Mouse (Mus musculus) C2C12 (cell line): ENCODE results near the gene Igsf6. TPM values are rescaled to one million over a fixed set of nuclear protein-coding genes. Genes with fewer than 3 reads are reported as not detected.

Source experiments
- H3K27me3 ChIP-seq: one replicate; pipeline ENCODE4 v1.6.1; 2011; ENCODE audit not compliant: control insufficient read depth, insufficient read depth, insufficient read length
- H3K36me3 ChIP-seq: one replicate; pipeline ENCODE4 v1.6.1; 2011; ENCODE audit not compliant: control insufficient read depth, insufficient read depth
- H3K4me3 ChIP-seq: one replicate; pipeline ENCODE4 v1.5.1; 2011; ENCODE audit warnings: mild to moderate bottlenecking, control low read depth; ENCODE audit not compliant: poor library complexity, insufficient read depth, severe bottlenecking
- H3K79me2 ChIP-seq: one replicate; pipeline ENCODE4 v1.6.1; 2011; ENCODE audit not compliant: control insufficient read depth, insufficient read depth
- H3K79me3 ChIP-seq: one replicate; pipeline ENCODE4 v1.6.1; 2011; ENCODE audit warnings: low read depth, control low read depth
- H3ac ChIP-seq: one replicate; pipeline ENCODE3; 2011; ENCODE audit warnings: low read depth; ENCODE audit not compliant: control insufficient read depth, insufficient read length
- CEBPB ChIP-seq: IDR thresholded peaks from one replicate; pipeline ENCODE4 v1.6.1; 2011; ENCODE audit warnings: low read depth, mild to moderate bottlenecking, control low read depth, moderate library complexity
- CTCF ChIP-seq: IDR thresholded peaks from one replicate; pipeline ENCODE4 v1.5.1; 2011; ENCODE audit not compliant: control insufficient read depth, insufficient read depth, insufficient read length
- FOSL1 ChIP-seq: IDR thresholded peaks from one replicate; pipeline ENCODE4 v1.8.0; 2011; ENCODE audit warnings: mild to moderate bottlenecking, low read length; ENCODE audit not compliant: poor library complexity, insufficient read depth, severe bottlenecking
- MAX ChIP-seq: IDR thresholded peaks from one replicate; pipeline ENCODE4 v1.6.1; 2011; ENCODE audit warnings: mild to moderate bottlenecking, control low read depth
- MYOD1 ChIP-seq: IDR thresholded peaks from one replicate; pipeline ENCODE4 v1.6.1; 2011; ENCODE audit warnings: low read depth; ENCODE audit not compliant: control insufficient read depth, insufficient read length
- MYOG ChIP-seq: IDR thresholded peaks from one replicate; pipeline ENCODE4 v1.6.1; 2011; ENCODE audit not compliant: control insufficient read depth, insufficient read length; ENCODE audit errors: extremely low read depth
- USF1 ChIP-seq: IDR thresholded peaks from one replicate; pipeline ENCODE4 v1.6.1; 2011; ENCODE audit warnings: low read depth, mild to moderate bottlenecking, control low read depth, moderate library complexity
- long read RNA-seq, 2 experiments: library from polyadenylated mRNA; unstranded; transcript quantifications; one replicate each; pipeline ENCODE4 v2.0.0; 2019 to 2020
- polyA plus RNA-seq: library from polyadenylated mRNA; unstranded; fragments of >200 nt; fragmentation: generic; extraction: Trizol; gene quantifications from one replicate; pipeline ENCODE4 v1.2.1, GENCODE M21; 2012; ENCODE audit warnings: missing spikeins

Gene Igsf6
- 0.04 TPM for polyA plus RNA-seq
- long read RNA-seq, experiment 1 = 0 reads
- long read RNA-seq, experiment 2 = 0 reads

DNA sequence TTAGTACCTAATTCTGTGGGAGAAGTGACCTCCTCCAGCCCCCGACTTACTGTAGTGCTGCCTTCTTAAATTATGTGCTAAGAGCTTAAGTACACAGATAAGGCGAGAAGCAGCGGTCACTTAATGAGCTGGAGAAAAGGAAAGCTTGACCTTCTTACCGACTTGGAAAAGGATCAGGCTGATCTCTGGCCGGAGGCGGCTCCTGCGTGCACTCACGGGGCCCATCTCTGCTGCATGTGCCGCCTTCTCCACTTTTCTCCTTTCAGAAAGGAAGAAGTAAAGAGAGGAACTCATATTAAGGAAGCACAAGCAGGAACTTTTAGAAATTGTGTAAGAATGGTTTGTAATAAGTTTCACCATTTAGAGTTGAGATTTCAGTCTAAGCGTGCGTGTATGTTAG is at the start of gene Igsf6:
Igsf6 (minus strand) TSS at position 292 of the 400 bp plus-strand sequence.
- no peaks in the 10 kb centered on the region for H3K79me3 ChIP-seq
- H3K27me3 ChIP-seq = no peaks in the 10 kb centered on the region
- no peaks in the 10 kb centered on the region for H3K36me3 ChIP-seq
- no peak within 1 kb of the TSS for H3ac ChIP-seq
- H3K79me2 ChIP-seq = no peaks in the 10 kb centered on the region
- TF ChIP-seq MYOD1 = no peak
- TF ChIP-seq MYOG = no peak
- no peak for TF ChIP-seq CTCF
- no peak for TF ChIP-seq MAX
- no peak for TF ChIP-seq FOSL1
- no peak for TF ChIP-seq USF1
- TF ChIP-seq CEBPB = no peak
- H3K4me3 ChIP-seq = no peak within 1 kb of the TSS

GRCm38 (mm10) chr7:121120143-121120818 is 45.9 kb upstream of the Igsf6 start:
- H3K27me3 ChIP-seq = no peaks in the 10 kb centered on the region
- H3K79me3 ChIP-seq = no peaks in the 10 kb centered on the region
- H3ac ChIP-seq = no peak overlapping the region
- no peaks in the 10 kb centered on the region for H3K79me2 ChIP-seq
- H3K4me3 ChIP-seq = no peak overlapping the region
- TF ChIP-seq MYOD1 (no peak), CTCF (peak; percentile 50)
- no peaks in the 10 kb centered on the region for H3K36me3 ChIP-seq

- Histone ChIP-seq H3K36me3 (no peaks in the 10 kb centered on the region), H3K27me3 (no peaks in the 10 kb centered on the region), H3K79me3 (no peaks in the 10 kb centered on the region), H3K79me2 (no peaks in the 10 kb centered on the region), H3K4me3 (no peak overlapping the region), H3ac (no peak overlapping the region)
- TF ChIP-seq MAX (no peak), MYOG (no peak), CTCF (no peak), MYOD1 (no peak), FOSL1 (no peak), CEBPB (no peak), USF1 (no peak)
Measured at GRCm38 (mm10) chr7:121111762-121112161, 37.4 kb upstream of the Igsf6 start.

DNA sequence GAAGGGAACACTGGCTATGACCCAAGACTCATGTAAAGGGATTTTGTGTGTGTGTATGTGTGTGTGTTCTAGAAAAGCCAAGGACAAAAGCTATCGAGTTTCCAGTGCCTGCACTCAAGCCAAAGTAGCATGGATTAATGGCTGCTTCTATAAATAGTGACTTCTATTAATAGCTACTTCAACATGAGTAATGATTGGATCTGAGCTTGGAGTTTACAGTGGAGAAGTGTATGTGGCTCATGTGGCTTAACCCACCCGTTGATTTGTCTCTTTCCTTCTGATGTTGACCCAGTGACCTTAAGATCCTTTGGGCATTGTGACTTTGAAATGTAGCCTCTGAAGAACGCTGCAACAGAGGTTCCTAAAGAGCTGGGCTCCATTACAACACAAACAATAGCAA is 36.9 kb upstream of the Igsf6 start:
- Histone ChIP-seq H3K79me2 (no peaks in the 10 kb centered on the region), H3K4me3 (no peak overlapping the region), H3K79me3 (no peaks in the 10 kb centered on the region), H3K36me3 (no peaks in the 10 kb centered on the region), H3K27me3 (no peaks in the 10 kb centered on the region), H3ac (no peak overlapping the region)
- TF ChIP-seq MYOG (no peak), CTCF (no peak), MAX (no peak), USF1 (no peak), CEBPB (no peak), MYOD1 (no peak), FOSL1 (no peak)

DNA sequence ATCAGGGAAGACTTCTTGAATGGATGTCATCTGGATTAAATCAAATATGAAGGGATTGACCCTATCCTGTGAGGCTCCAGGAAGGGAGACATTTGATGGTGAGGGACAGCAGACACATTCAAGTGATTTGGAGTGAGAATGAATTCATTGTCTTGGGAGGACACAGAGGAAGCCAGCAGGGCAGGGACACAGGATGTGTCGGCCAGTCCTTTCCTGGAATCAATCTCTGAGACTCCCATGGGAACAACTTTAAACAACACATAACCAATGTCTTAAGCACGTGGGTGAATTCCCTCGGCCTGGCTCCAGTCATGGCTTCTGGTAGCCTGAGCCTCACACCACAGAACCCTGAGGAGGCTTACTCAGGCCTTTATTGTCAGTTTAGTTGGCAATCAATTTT is 33.5 kb upstream of the Igsf6 start:
- Histone ChIP-seq H3ac (no peak overlapping the region), H3K36me3 (no peaks in the 10 kb centered on the region), H3K4me3 (no peak overlapping the region), H3K79me2 (no peaks in the 10 kb centered on the region), H3K79me3 (no peaks in the 10 kb centered on the region), H3K27me3 (no peaks in the 10 kb centered on the region)
- TF ChIP-seq USF1 (no peak), MYOD1 (no peak), MYOG (no peak), FOSL1 (no peak), CTCF (no peak), MAX (no peak), CEBPB (no peak)
